Comparison of ENCODE assay signal across 9 mouse cellular contexts in the genomic region with DNA sequence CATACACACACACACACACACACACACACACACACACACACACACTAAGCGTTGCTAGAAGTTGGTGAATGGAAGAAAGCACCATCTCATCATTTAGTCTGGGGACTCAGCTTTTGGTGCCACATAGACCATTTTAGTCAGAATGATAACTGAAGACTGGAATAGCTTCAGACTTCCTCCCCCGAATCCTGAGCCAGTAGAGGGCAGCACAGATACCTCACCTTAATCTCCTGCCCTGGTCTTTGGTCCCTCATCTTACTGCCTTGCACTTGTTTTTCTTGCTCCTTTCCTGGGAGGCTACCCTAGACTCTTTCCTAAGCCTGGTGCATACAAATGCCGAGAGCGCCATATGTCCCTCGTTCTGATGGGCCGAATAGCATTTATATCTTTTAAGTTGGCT. TPM values are rescaled to one million over a fixed set of nuclear protein-coding genes. Genes with fewer than 3 reads are reported as not detected.
DNase-seq lines count a peak whose midpoint lies in the region; ATAC-seq and TF ChIP-seq lines count a peak whose summit lies in the region.
"Had no signal": no experiment of that assay in that cellular context is flagged by ENCODE, and none has a peak within 500 bp of the region (broad histone marks: within the 10 kb centered on the region; RNA-seq: fewer than 3 reads in every experiment).

No protein-coding gene starts in this region.

- peak in 1 of 2 experiments; percentile 7 for DNase-seq in cerebellum, adult 2 months
- DNase-seq in cerebellum, postnatal 4 days (ENCODE audit: low spot score in 2 of 2) = no peak
- peak; percentile 57 for DNase-seq in kidney, postnatal 10 days
- peak; percentile 50 for DNase-seq in ZHBTc4 (ENCODE audit: low read depth, low spot score)
- no peak for DNase-seq in layer of hippocampus, postnatal 14 days (ENCODE audit: low spot score in 2 of 2)
- no peak for DNase-seq in forebrain, embryonic 11.5 days (ENCODE audit: low spot score)

- H3K36me3 ChIP-seq in kidney, embryonic 14.5 days (ENCODE audit: control insufficient read depth, insufficient read depth, low read length) = no peaks in the 10 kb centered on the region
- no peaks in the 10 kb centered on the region for H3K36me3 ChIP-seq in forebrain, embryonic 11.5 days (ENCODE audit: control insufficient read depth, insufficient read depth, low read length)

- no peak overlapping the region for H3K9ac ChIP-seq in kidney, embryonic 14.5 days (ENCODE audit: low read depth, low read length)
- H3K9ac ChIP-seq in forebrain, embryonic 11.5 days (ENCODE audit: low read length) = no peak overlapping the region

- H3K27ac ChIP-seq in cerebellum, adult 2 months (ENCODE audit: insufficient read depth, low read length) = no peak overlapping the region
- H3K27ac ChIP-seq in kidney, embryonic 14.5 days (ENCODE audit: low read depth, low read length) = no peak overlapping the region
- H3K27ac ChIP-seq in forebrain, embryonic 11.5 days (ENCODE audit: low read depth, low read length) = no peak overlapping the region

- no peak overlapping the region for H3K4me2 ChIP-seq in kidney, embryonic 14.5 days (replicated peaks; ENCODE audit: low read depth, low read length)
- H3K4me2 ChIP-seq in forebrain, embryonic 11.5 days (ENCODE audit: low read depth, low read length, severe bottlenecking) = no peak overlapping the region

- TF ChIP-seq CTCF in cerebellum, adult 2 months (IDR thresholded peaks at IDR 0.05; ENCODE audit: borderline replicate concordance, insufficient read depth, low read depth, low read length) = peak; percentile 40; the same call in 1 of the 2 replicates

- no peak for ATAC-seq in kidney, embryonic 14.5 days (ENCODE audit: low FRiP score, low TSS enrichment)
- peak; percentile 63 for ATAC-seq in megakaryocyte progenitor cell, adult 5-6 weeks (replicated peaks; ENCODE audit: poor library complexity)
- ATAC-seq in forebrain, embryonic 11.5 days (replicated peaks; ENCODE audit: low FRiP score) = no peak

- 65% methylated on average over 6 of the region's 6 CpGs for WGBS in cerebellum, adult 2 months
- WGBS in kidney, embryonic 14.5 days = 66% methylated on average over 6 of the region's 6 CpGs
- 68% methylated on average over 6 of the region's 6 CpGs for WGBS in forebrain, embryonic 11.5 days

- H3K4me3 ChIP-seq in cerebellum, adult 2 months (replicated peaks; ENCODE audit: insufficient read depth, low read depth, low read length) = no peak overlapping the region
- H3K4me3 ChIP-seq in kidney, embryonic 14.5 days (ENCODE audit: low read length) = no peak overlapping the region
- H3K4me3 ChIP-seq in forebrain, embryonic 11.5 days (ENCODE audit: low read depth, low read length) = no peak overlapping the region

- H3K4me1 ChIP-seq in cerebellum, adult 2 months (ENCODE audit: control insufficient read depth, insufficient read depth, low read length) = no peaks in the 10 kb centered on the region
- no peaks in the 10 kb centered on the region for H3K4me1 ChIP-seq in kidney, embryonic 14.5 days (ENCODE audit: control insufficient read depth, insufficient read depth, low read length)
- peaks cover 3% of the 10 kb centered on the region; the same call in 1 of the 2 replicates for H3K4me1 ChIP-seq in forebrain, embryonic 11.5 days (replicated peaks; ENCODE audit: control insufficient read depth, insufficient read depth, low read length)

- no peaks in the 10 kb centered on the region for H3K27me3 ChIP-seq in cerebellum, adult 2 months (ENCODE audit: control insufficient read depth, insufficient read depth, low read length)
- no peaks in the 10 kb centered on the region for H3K27me3 ChIP-seq in kidney, embryonic 14.5 days (ENCODE audit: control insufficient read depth, insufficient read depth, low read length)
- H3K27me3 ChIP-seq in forebrain, embryonic 11.5 days (ENCODE audit: control insufficient read depth, insufficient read depth, low read length) = no peaks in the 10 kb centered on the region

- no peak for TF ChIP-seq POLR2A in cerebellum, adult 2 months (IDR thresholded peaks at IDR 0.05; ENCODE audit: borderline replicate concordance, insufficient read depth, low read length)

- H3K9me3 ChIP-seq in kidney, embryonic 14.5 days (ENCODE audit: control insufficient read depth, low read length) = no peaks in the 10 kb centered on the region
- no peaks in the 10 kb centered on the region for H3K9me3 ChIP-seq in forebrain, embryonic 11.5 days (ENCODE audit: control insufficient read depth, low read length)

RNA-seq across cellular contexts. Expression of gene Tvp23b, which starts 35.3 kb away (rescaled TPM):
- 28.5 and 32.3 TPM in 2 replicates for polyA plus RNA-seq in cerebellum, adult 2 months (2012; rRNA removed)
- polyA plus RNA-seq in kidney, embryonic 14.5 days (2014; fragmentation: Nextera tagmentation; extraction: Ambion mirVana) = 62.1 and 62.9 TPM in 2 replicates
- total RNA-seq in megakaryocyte progenitor cell, adult 5-6 weeks (2015) = 42.3 and 46.6 TPM in 2 replicates
- 37.7 and 41.9 TPM in 2 replicates for total RNA-seq in megakaryocyte progenitor cell, adult 5-6 weeks (2017)
- total RNA-seq in layer of hippocampus, postnatal 14 days (2021) = 10 to 100 TPM; 24.8 to 26.2 TPM
- 35.3 and 37.5 TPM in 2 replicates for polyA plus RNA-seq in forebrain, embryonic 11.5 days (2014; fragmentation: Nextera tagmentation; extraction: Ambion mirVana)

RNA-seq across cellular contexts. Expression of gene Cdrt4, which starts 36.5 kb away (rescaled TPM):
- polyA plus RNA-seq in cerebellum, adult 2 months (2012; rRNA removed) = 0.26 TPM in 1 of 2 replicates, not detected in the other
- 0.29 TPM in 1 of 2 replicates, not detected in the other for polyA plus RNA-seq in kidney, embryonic 14.5 days (2014; fragmentation: Nextera tagmentation; extraction: Ambion mirVana)
- total RNA-seq in megakaryocyte progenitor cell, adult 5-6 weeks (2015) = not detected in 2 replicates
- not detected in 2 replicates for total RNA-seq in megakaryocyte progenitor cell, adult 5-6 weeks (2017)
- not detected for total RNA-seq in layer of hippocampus, postnatal 14 days (2021)
- not detected in 2 replicates for polyA plus RNA-seq in forebrain, embryonic 11.5 days (2014; fragmentation: Nextera tagmentation; extraction: Ambion mirVana)
- polyA plus RNA-seq: spleen, adult 2 months had no signal

Comparison
In these comparisons a context has a peak if more than half of its experiments do, and no peak if none do; other contexts are left out.
1. DNase-seq: peak in kidney, postnatal 10 days (single experiment) and ZHBTc4 (single experiment); none in cerebellum, postnatal 4 days (0 of 2), layer of hippocampus, postnatal 14 days (0 of 2) and forebrain, embryonic 11.5 days (single experiment).